Comparison of ENCODE assay signal across 11 mouse cellular contexts in genomic region chr5:30466315-30466714, GRCm38 (mm10). TPM values are rescaled to one million over a fixed set of nuclear protein-coding genes. Genes with fewer than 3 reads are reported as not detected.
DNase-seq lines count a peak whose midpoint lies in the region; ATAC-seq and TF ChIP-seq lines count a peak whose summit lies in the region.
"Had no signal": no experiment of that assay in that cellular context is flagged by ENCODE, and none has a peak within 500 bp of the region (broad histone marks: within the 10 kb centered on the region; RNA-seq: fewer than 3 reads in every experiment).

No protein-coding gene starts in this region.

- peak overlapping the region; percentile 34 for H3K9ac ChIP-seq in heart, embryonic 14.5 days (ENCODE audit: low read length)
- 0 out of 2 replicates have a peak overlapping the region, but pooled peaks have one; percentile 37 for H3K9ac ChIP-seq in forebrain, embryonic 11.5 days (ENCODE audit: low read length)
- H3K9ac ChIP-seq in limb, embryonic 12.5 days (replicated peaks) = 0 out of 2 replicates have a peak overlapping the region, but pooled peaks have one; percentile 42

- H3K36me3 ChIP-seq in heart, embryonic 14.5 days (ENCODE audit: control insufficient read depth, insufficient read depth, low read length) = no peaks in the 10 kb centered on the region
- H3K36me3 ChIP-seq in E14TG2a.4 (ENCODE audit: insufficient read depth, low read length) = no peaks in the 10 kb centered on the region
- no peaks in the 10 kb centered on the region for H3K36me3 ChIP-seq in forebrain, embryonic 11.5 days (ENCODE audit: control insufficient read depth, insufficient read depth, low read length)
- no peaks in the 10 kb centered on the region for H3K36me3 ChIP-seq in limb, embryonic 12.5 days
- H3K36me3 ChIP-seq in thymus, adult 2 months (ENCODE audit: control insufficient read depth, insufficient read depth, low read length) = no peaks in the 10 kb centered on the region

- intact Hi-C loops in heart, postnatal 10 days (cut with DNase I) = no loop called here

- TF ChIP-seq CTCF in E14TG2a.4 (conservative IDR thresholded peaks at IDR 0.05; ENCODE audit: low read length) = no peak
- TF ChIP-seq CTCF in thymus, adult 2 months (IDR thresholded peaks at IDR 0.05; ENCODE audit: borderline replicate concordance, control insufficient read depth, extremely low read depth, insufficient read depth, low read length, poor library complexity) = no peak

- peaks cover 32% of the 10 kb centered on the region for H3K27me3 ChIP-seq in heart, embryonic 14.5 days (ENCODE audit: control insufficient read depth, insufficient read depth, low read length)
- peaks cover 38% of the 10 kb centered on the region for H3K27me3 ChIP-seq in E14TG2a.4 (ENCODE audit: insufficient read depth, low read length)
- peaks cover 2% of the 10 kb centered on the region; the same call in 1 of the 2 replicates for H3K27me3 ChIP-seq in forebrain, embryonic 11.5 days (ENCODE audit: control insufficient read depth, insufficient read depth, low read length)
- H3K27me3 ChIP-seq in limb, embryonic 12.5 days = peaks cover 57% of the 10 kb centered on the region
- no peaks in the 10 kb centered on the region; the same call in 1 of the 2 replicates for H3K27me3 ChIP-seq in thymus, adult 2 months (ENCODE audit: control insufficient read depth, insufficient read depth, low read length)

- no peak for ATAC-seq in heart, embryonic 14.5 days (ENCODE audit: insufficient number of reproducible peaks, insufficient read depth, low FRiP score, low read depth)
- no peak for ATAC-seq in forebrain, embryonic 11.5 days (replicated peaks; ENCODE audit: low FRiP score)
- no peak for ATAC-seq in limb, embryonic 12.5 days (ENCODE audit: insufficient number of reproducible peaks, insufficient read depth, low FRiP score, low TSS enrichment, low read depth)
- no peak for ATAC-seq in granulocyte monocyte progenitor cell, adult 5-6 weeks (replicated peaks; ENCODE audit: poor library complexity, severe bottlenecking)

- TF ChIP-seq POLR2A in thymus, adult 2 months (IDR thresholded peaks at IDR 0.05; ENCODE audit: control insufficient read depth, extremely low read depth, insufficient read depth, low read length, poor library complexity) = no peak

- H3K27ac ChIP-seq in heart, embryonic 14.5 days (replicated peaks in 1 of 2; ENCODE audit: control insufficient read depth in 1 of 2, insufficient read depth in 1 of 2, low read depth in 2 of 2, low read length in 2 of 2) = no peak overlapping the region
- no peak overlapping the region for H3K27ac ChIP-seq in forebrain, embryonic 11.5 days (ENCODE audit: low read depth, low read length)
- H3K27ac ChIP-seq in limb, embryonic 12.5 days = no peak overlapping the region
- no peak overlapping the region for H3K27ac ChIP-seq in thymus, adult 2 months (ENCODE audit: control insufficient read depth, insufficient read depth, low read length)

- peak overlapping the region; percentile 58 for H3K4me2 ChIP-seq in heart, embryonic 14.5 days (ENCODE audit: low read length)
- H3K4me2 ChIP-seq in forebrain, embryonic 11.5 days (ENCODE audit: low read depth, low read length, severe bottlenecking) = peak overlapping the region; percentile 47
- peak overlapping the region; percentile 51 for H3K4me2 ChIP-seq in limb, embryonic 12.5 days

- WGBS in heart, embryonic 14.5 days = 42% methylated on average over 9 of the region's 9 CpGs
- 34% methylated on average over 9 of the region's 9 CpGs for WGBS in forebrain, embryonic 11.5 days
- WGBS in limb, embryonic 12.5 days = 38% methylated on average over 9 of the region's 9 CpGs
- WGBS in thymus, adult 2 months = 49% methylated on average over 9 of the region's 9 CpGs

- H3K9me3 ChIP-seq in heart, embryonic 14.5 days (ENCODE audit: control insufficient read depth, low read length) = no peaks in the 10 kb centered on the region
- H3K9me3 ChIP-seq in E14TG2a.4 (ENCODE audit: low read length) = no peaks in the 10 kb centered on the region
- H3K9me3 ChIP-seq in forebrain, embryonic 11.5 days (ENCODE audit: control insufficient read depth, low read length) = no peaks in the 10 kb centered on the region
- no peaks in the 10 kb centered on the region for H3K9me3 ChIP-seq in limb, embryonic 12.5 days

- DNase-seq in heart, postnatal 10 days = no peak
- DNase-seq in forebrain, embryonic 11.5 days (ENCODE audit: low spot score) = no peak
- DNase-seq in adrenal gland, adult 8-10 months = no peak
- no peak for DNase-seq in thymus, adult 2 months
- DNase-seq: cerebellum, adult 8-10 months; kidney, adult 18-20 months had no signal

- peaks cover 4 to 5% of the 10 kb centered on the region in 2 experiments; a peak in 2 of 4 replicates for H3K4me1 ChIP-seq in heart, embryonic 14.5 days (ENCODE audit: control insufficient read depth in 2 of 2, insufficient read depth in 2 of 2, low read length in 2 of 2)
- H3K4me1 ChIP-seq in E14TG2a.4 (replicated peaks; ENCODE audit: low read depth, low read length) = peaks cover 63% of the 10 kb centered on the region
- H3K4me1 ChIP-seq in forebrain, embryonic 11.5 days (replicated peaks; ENCODE audit: control insufficient read depth, insufficient read depth, low read length) = peaks cover 11% of the 10 kb centered on the region; the same call in 1 of the 2 replicates
- H3K4me1 ChIP-seq in limb, embryonic 12.5 days (replicated peaks) = peaks cover 18% of the 10 kb centered on the region
- 0 out of 2 replicates have a peak, but pooled peaks cover 2% of the 10 kb centered on the region for H3K4me1 ChIP-seq in thymus, adult 2 months (replicated peaks; ENCODE audit: control insufficient read depth, insufficient read depth, low read length)

- peak overlapping the region in 1 of 2 experiments; percentile 19; a peak in 1 of 4 replicates for H3K4me3 ChIP-seq in heart, embryonic 14.5 days (ENCODE audit: control insufficient read depth in 1 of 2, insufficient read depth in 1 of 2, low read depth in 1 of 2, low read length in 2 of 2)
- peak overlapping the region; percentile 57 for H3K4me3 ChIP-seq in E14TG2a.4 (replicated peaks; ENCODE audit: low read length)
- H3K4me3 ChIP-seq in forebrain, embryonic 11.5 days (ENCODE audit: low read depth, low read length) = peak overlapping the region; percentile 23
- H3K4me3 ChIP-seq in limb, embryonic 12.5 days (replicated peaks) = peak overlapping the region; percentile 25
- no peak overlapping the region for H3K4me3 ChIP-seq in thymus, adult 2 months (ENCODE audit: control insufficient read depth, insufficient read depth, low read length)

RNA-seq across cellular contexts. Expression of gene 1700001C02Rik, which starts 0.5 kb away (rescaled TPM):
- polyA plus RNA-seq in heart, embryonic 14.5 days (2014; fragmentation: Nextera tagmentation; extraction: Ambion mirVana) = not detected in 2 replicates
- not detected for total RNA-seq in heart, postnatal 10 days (2021)
- not detected in 2 replicates for polyA plus RNA-seq in forebrain, embryonic 11.5 days (2014; fragmentation: Nextera tagmentation; extraction: Ambion mirVana)
- not detected in 2 replicates for polyA plus RNA-seq in limb, embryonic 12.5 days (2016; fragmentation: Nextera tagmentation; extraction: Ambion mirVana)
- total RNA-seq in adrenal gland, adult 8-10 months (2022) = not detected
- total RNA-seq in granulocyte monocyte progenitor cell, adult 5-6 weeks (2014; fragmentation: Nextera tagmentation) = not detected in 2 replicates
- not detected in 2 replicates for total RNA-seq in granulocyte monocyte progenitor cell, adult 5-6 weeks (2017)
- polyA plus RNA-seq in thymus, adult 2 months (2012; rRNA removed) = 0.51 and 0.60 TPM in 2 replicates
- total RNA-seq: CH12.LX had no signal

RNA-seq across cellular contexts. Expression of gene Otof, which starts 4.6 kb away (rescaled TPM):
- polyA plus RNA-seq in heart, embryonic 14.5 days (2014; fragmentation: Nextera tagmentation; extraction: Ambion mirVana) = 0.04 and 0.19 TPM in 2 replicates
- total RNA-seq in heart, postnatal 10 days (2021) = under 1 TPM in 1 of 2 experiments, not detected in 1; 0.02 TPM
- 0.09 and 0.13 TPM in 2 replicates for polyA plus RNA-seq in forebrain, embryonic 11.5 days (2014; fragmentation: Nextera tagmentation; extraction: Ambion mirVana)
- polyA plus RNA-seq in limb, embryonic 12.5 days (2016; fragmentation: Nextera tagmentation; extraction: Ambion mirVana) = 0.24 and 0.40 TPM in 2 replicates
- 1 to 10 TPM in 1 of 4 experiments, under 1 TPM in 2, not detected in 1; 0.12 to 1.1 (median 0.38) TPM for total RNA-seq in adrenal gland, adult 8-10 months (2022)
- not detected in 2 replicates for total RNA-seq in granulocyte monocyte progenitor cell, adult 5-6 weeks (2014; fragmentation: Nextera tagmentation)
- not detected in 2 replicates for total RNA-seq in granulocyte monocyte progenitor cell, adult 5-6 weeks (2017)
- polyA plus RNA-seq in thymus, adult 2 months (2012; rRNA removed) = 0.92 and 0.94 TPM in 2 replicates
